Mouse (Mus musculus) liver, postnatal 0 days (tissue): Measurements from ENCODE around the gene B3gnt7. TPM values are rescaled to one million over a fixed set of nuclear protein-coding genes. Genes with fewer than 3 reads are reported as not detected.

Source experiments
- ATAC-seq: fragments of 200-750 bp; cut with Nextera tagmentation; 2 replicates; pipeline ENCODE4 v1.8.0; 2017; ENCODE audit warnings: mild to moderate bottlenecking, moderate library complexity
- DNase-seq: peaks from one replicate; pipeline ENCODE4 v3.0.0-alpha.2; 2016
- H3K27ac ChIP-seq: fragments of 300-500 bp; sonication (generic); 2 replicates; pipeline ENCODE4 v1.5.1; 2014; ENCODE audit warnings: antibody characterized with exemption, moderate library complexity, mild to moderate bottlenecking, low read depth
- H3K27me3 ChIP-seq: fragments of 300-500 bp; sonication (generic); 2 replicates; pipeline ENCODE4 v1.6.1; 2014; ENCODE audit warnings: low read length, control low read depth, mixed read lengths; ENCODE audit not compliant: insufficient read depth
- H3K36me3 ChIP-seq: fragments of 300-500 bp; sonication (generic); replicated peaks from 2 replicates; pipeline ENCODE4 v1.6.1; 2014; ENCODE audit warnings: mild to moderate bottlenecking, control low read depth, low read length, moderate library complexity, mixed read lengths; ENCODE audit not compliant: insufficient read depth
- H3K4me1 ChIP-seq: fragments of 300-500 bp; sonication (generic); 2 replicates; pipeline ENCODE4 v1.6.1; 2014; ENCODE audit warnings: antibody characterized with exemption, mild to moderate bottlenecking, control low read depth; ENCODE audit not compliant: insufficient read depth
- H3K4me2 ChIP-seq: fragments of 300-500 bp; sonication (generic); 2 replicates; pipeline ENCODE4 v1.6.1; 2014; ENCODE audit warnings: low read depth, mild to moderate bottlenecking, low read length, moderate library complexity, mixed read lengths
- H3K4me3 ChIP-seq: fragments of 300-500 bp; sonication (generic); 2 replicates; pipeline ENCODE4 v1.5.1; 2014; ENCODE audit warnings: low read depth, low read length
- H3K9ac ChIP-seq: fragments of 300-500 bp; sonication (generic); replicated peaks from 2 replicates; pipeline ENCODE4 v1.6.1; 2014; ENCODE audit warnings: mild to moderate bottlenecking, moderate library complexity
- H3K9me3 ChIP-seq: fragments of 300-500 bp; sonication (generic); 2 replicates; pipeline ENCODE4 v1.6.1; 2016; ENCODE audit warnings: mild to moderate bottlenecking, control low read depth, low read length, mixed read lengths
- CTCF ChIP-seq: sonication (generic); IDR thresholded peaks from 2 replicates; pipeline ENCODE4 v1.5.1; 2016; ENCODE audit warnings: antibody characterized with exemption, low read depth
- EP300 ChIP-seq: IDR thresholded peaks from 2 replicates; pipeline ENCODE4 v1.6.1; 2016; ENCODE audit warnings: antibody characterized with exemption, low read depth, mild to moderate bottlenecking
- WGBS: fragments of 180-500 bp; shearing (Covaris S2); extraction: QIAGEN DNeasy Blood & Tissue Kit; methylation state at CpG from one replicate; pipeline ENCODE4 v1.1.7; 2014; ENCODE audit not compliant: insufficient replicate concordance; 5-methylcytosine and 5-hydroxymethylcytosine counted together
- polyA plus RNA-seq: library from polyadenylated mRNA; unstranded; fragments of >200 nt; fragmentation: Nextera tagmentation; extraction: Ambion mirVana; gene quantifications from 2 replicates; pipeline ENCODE4 v1.2.1, GENCODE M21; 2015

The B3gnt7 gene
- polyA plus RNA-seq, 1 experiment from 2014 or later, result 1.0 TPM

GRCm38 (mm10) chr1:86284101-86284500 lies 18.5 kb upstream of the B3gnt7 start:
- no peak for DNase-seq
- Histone ChIP-seq H3K27ac (no peak overlapping the region), H3K4me3 (no peak overlapping the region), H3K9me3 (no peaks in the 10 kb centered on the region), H3K36me3 (no peaks in the 10 kb centered on the region), H3K4me1 (no peaks in the 10 kb centered on the region), H3K27me3 (no peaks in the 10 kb centered on the region), H3K9ac (no peak overlapping the region), H3K4me2 (no peak overlapping the region)
- WGBS, result 82% methylated on average over 5 of the region's 5 CpGs
- no peak for TF ChIP-seq EP300
- no peak for TF ChIP-seq CTCF
- no peak for ATAC-seq

GRCm38 (mm10) chr1:86285295-86285694 lies 17.3 kb upstream of the B3gnt7 start:
- no peak overlapping the region for H3K4me2 ChIP-seq
- H3K4me3 ChIP-seq, result no peak overlapping the region
- ATAC-seq (no peak), DNase-seq (no peak)
- no peak for TF ChIP-seq CTCF
- no peak for TF ChIP-seq EP300
- 59% methylated on average over 6 of the region's 6 CpGs for WGBS
- H3K27me3 ChIP-seq, result no peaks in the 10 kb centered on the region
- no peak overlapping the region for H3K27ac ChIP-seq
- no peaks in the 10 kb centered on the region for H3K36me3 ChIP-seq
- H3K9me3 ChIP-seq, result no peaks in the 10 kb centered on the region
- H3K9ac ChIP-seq, result no peak overlapping the region
- H3K4me1 ChIP-seq, result no peaks in the 10 kb centered on the region

DNA sequence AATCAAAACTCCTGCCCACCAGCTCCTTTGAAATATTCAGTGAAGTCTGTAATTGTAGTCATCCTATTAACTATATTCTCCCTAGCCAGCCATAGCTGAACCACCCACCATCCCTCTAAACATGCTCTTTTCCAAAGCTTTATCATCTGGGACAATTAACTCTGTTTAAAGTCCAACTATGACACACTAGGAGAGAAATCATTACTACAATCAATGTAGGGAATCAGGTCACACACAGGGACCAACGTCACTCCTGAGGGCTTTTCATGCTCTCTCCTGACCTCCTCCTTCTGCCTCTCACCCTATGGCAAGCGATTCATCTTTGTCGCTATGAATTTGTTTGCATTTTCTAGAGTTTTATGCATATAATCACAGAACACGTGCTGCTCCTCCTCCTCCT lies 15.2 kb upstream of the B3gnt7 start:
- no peaks in the 10 kb centered on the region for H3K36me3 ChIP-seq
- TF ChIP-seq CTCF (no peak), EP300 (no peak)
- no peak overlapping the region for H3K4me2 ChIP-seq
- no peak overlapping the region for H3K4me3 ChIP-seq
- 80% methylated on average over 4 of the region's 4 CpGs for WGBS
- peak; percentile 95 for ATAC-seq
- no peaks in the 10 kb centered on the region for H3K4me1 ChIP-seq
- H3K27me3 ChIP-seq, result no peaks in the 10 kb centered on the region
- no peak for DNase-seq
- H3K9me3 ChIP-seq, result no peaks in the 10 kb centered on the region
- H3K27ac ChIP-seq, result no peak overlapping the region
- H3K9ac ChIP-seq, result no peak overlapping the region

GRCm38 (mm10) chr1:86290452-86290851 lies 12.2 kb upstream of the B3gnt7 start:
- TF ChIP-seq CTCF (no peak), EP300 (no peak)
- ATAC-seq, result no peak

GRCm38 (mm10) chr1:86293091-86293490 lies 9.5 kb upstream of the B3gnt7 start:
- no peak for DNase-seq
- no peak overlapping the region for H3K27ac ChIP-seq
- no peaks in the 10 kb centered on the region for H3K4me1 ChIP-seq
- TF ChIP-seq CTCF (no peak), EP300 (no peak)
- H3K4me2 ChIP-seq, result no peak overlapping the region
- H3K27me3 ChIP-seq, result no peaks in the 10 kb centered on the region
- 88% methylated on average over 3 of the region's 3 CpGs for WGBS
- H3K36me3 ChIP-seq, result no peaks in the 10 kb centered on the region
- no peak for ATAC-seq
- H3K4me3 ChIP-seq, result no peak overlapping the region
- no peak overlapping the region for H3K9ac ChIP-seq
- no peaks in the 10 kb centered on the region for H3K9me3 ChIP-seq

More at GRCm38 (mm10) chr1:86290452-86290851, 12.2 kb upstream of the B3gnt7 start:
- Histone ChIP-seq H3K4me3 (no peak overlapping the region), H3K9me3 (no peaks in the 10 kb centered on the region), H3K4me2 (no peak overlapping the region), H3K36me3 (no peaks in the 10 kb centered on the region), H3K9ac (no peak overlapping the region), H3K4me1 (no peaks in the 10 kb centered on the region), H3K27me3 (no peaks in the 10 kb centered on the region), H3K27ac (no peak overlapping the region)
- WGBS, result 71% methylated on average over 3 of the region's 3 CpGs
- DNase-seq, result no peak

DNA sequence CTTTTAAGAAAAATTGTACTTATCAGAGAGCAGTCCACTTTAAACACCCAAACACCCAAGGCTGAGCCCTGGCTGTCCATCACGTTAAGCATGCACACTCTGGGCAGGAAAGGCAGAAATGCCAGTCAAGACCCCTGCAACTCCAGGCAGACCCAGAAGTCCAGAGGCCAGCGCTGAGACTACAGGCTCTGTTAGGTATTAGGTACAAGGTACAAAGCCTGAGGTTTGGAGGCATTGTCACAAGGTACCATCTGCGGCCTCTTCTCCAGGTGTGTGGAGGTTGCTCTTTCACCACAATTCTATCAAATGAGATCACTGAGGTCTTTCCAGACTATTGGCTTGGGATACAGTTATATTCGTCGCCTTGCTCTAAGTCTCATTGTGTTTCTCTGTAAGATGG lies 8.8 kb upstream of the B3gnt7 start:
- H3K9me3 ChIP-seq, result no peaks in the 10 kb centered on the region
- no peak overlapping the region for H3K9ac ChIP-seq
- no peaks in the 10 kb centered on the region for H3K36me3 ChIP-seq
- no peaks in the 10 kb centered on the region for H3K4me1 ChIP-seq
- no peak overlapping the region for H3K27ac ChIP-seq
- ATAC-seq, result no peak
- no peak for DNase-seq
- no peaks in the 10 kb centered on the region for H3K27me3 ChIP-seq
- WGBS, result 87% methylated on average over 5 of the region's 5 CpGs
- TF ChIP-seq EP300 (no peak), CTCF (no peak)
- no peak overlapping the region for H3K4me2 ChIP-seq
- H3K4me3 ChIP-seq, result no peak overlapping the region

DNA sequence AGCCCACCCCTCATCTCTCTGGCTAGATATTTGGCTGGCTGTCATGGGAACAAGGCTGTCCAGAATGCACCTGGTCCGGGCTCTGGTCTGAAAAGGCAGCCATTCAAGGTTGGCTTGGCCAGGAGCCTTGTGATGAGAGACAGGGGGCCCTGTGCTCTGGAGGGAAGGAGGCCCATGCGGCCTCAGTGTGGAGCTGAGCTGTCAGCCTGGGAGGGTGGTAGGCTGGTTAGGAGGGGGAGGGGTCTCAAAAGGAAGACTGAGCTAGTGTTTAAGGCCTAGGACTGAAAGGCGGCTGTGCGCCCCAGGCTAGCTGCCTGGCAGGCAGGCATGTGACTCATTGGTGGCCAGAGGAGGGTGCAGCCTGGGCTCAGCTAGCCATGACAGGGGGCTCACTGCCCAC lies 8.2 kb upstream of the B3gnt7 start:
- ATAC-seq, result no peak
- no peak overlapping the region for H3K4me3 ChIP-seq
- no peaks in the 10 kb centered on the region for H3K27me3 ChIP-seq
- DNase-seq, result no peak
- no peaks in the 10 kb centered on the region for H3K9me3 ChIP-seq
- no peaks in the 10 kb centered on the region for H3K36me3 ChIP-seq
- TF ChIP-seq EP300 (no peak), CTCF (no peak)
- WGBS, result 80% methylated on average over 4 of the region's 4 CpGs
- no peak overlapping the region for H3K27ac ChIP-seq
- H3K4me1 ChIP-seq, result no peaks in the 10 kb centered on the region
- H3K9ac ChIP-seq, result no peak overlapping the region
- no peak overlapping the region for H3K4me2 ChIP-seq
